Mouse (Mus musculus) forebrain, embryonic 11.5 days (tissue): ENCODE results near the gene Trim54. TPM values are rescaled to one million over a fixed set of nuclear protein-coding genes. Genes with fewer than 3 reads are reported as not detected.

ENCODE experiments used
- ATAC-seq: fragments of 200-750 bp; cut with Nextera tagmentation; replicated peaks from 2 replicates; pipeline ENCODE4 v1.8.0; 2017; ENCODE audit warnings: moderate TSS enrichment; ENCODE audit not compliant: low FRiP score
- DNase-seq: peaks from one replicate; pipeline ENCODE4 v3.0.0-alpha.2; 2017; ENCODE audit warnings: low spot score
- H3K27ac ChIP-seq: fragments of 300-500 bp; sonication (generic); 2 replicates; pipeline ENCODE4 v1.5.1; 2014; ENCODE audit warnings: low read depth, low read length
- H3K27me3 ChIP-seq: fragments of 300-500 bp; sonication (generic); 2 replicates; pipeline ENCODE4 v1.6.1; 2014; ENCODE audit warnings: mild to moderate bottlenecking, low read length, mixed read lengths; ENCODE audit not compliant: control insufficient read depth, insufficient read depth
- H3K36me3 ChIP-seq: fragments of 300-500 bp; sonication (generic); 2 replicates; pipeline ENCODE4 v1.6.1; 2014; ENCODE audit warnings: mild to moderate bottlenecking, low read length, moderate library complexity, mixed read lengths; ENCODE audit not compliant: control insufficient read depth, insufficient read depth
- H3K4me1 ChIP-seq: fragments of 300-500 bp; sonication (generic); replicated peaks from 2 replicates; pipeline ENCODE4 v1.6.1; 2014; ENCODE audit warnings: low read length, mixed read lengths; ENCODE audit not compliant: control insufficient read depth, insufficient read depth
- H3K4me2 ChIP-seq: fragments of 300-500 bp; sonication (generic); 2 replicates; pipeline ENCODE4 v1.6.1; 2014; ENCODE audit warnings: low read depth, mild to moderate bottlenecking, low read length, moderate library complexity, mixed read lengths; ENCODE audit not compliant: severe bottlenecking
- H3K4me3 ChIP-seq: fragments of 300-500 bp; sonication (generic); 2 replicates; pipeline ENCODE4 v1.5.1; 2014; ENCODE audit warnings: low read depth, low read length
- H3K9ac ChIP-seq: fragments of 300-500 bp; sonication (generic); 2 replicates; pipeline ENCODE4 v1.6.1; 2014; ENCODE audit warnings: low read length
- H3K9me3 ChIP-seq: fragments of 300-500 bp; sonication (generic); 2 replicates; pipeline ENCODE4 v1.6.1; 2016; ENCODE audit warnings: low read length, mixed read lengths; ENCODE audit not compliant: control insufficient read depth
- WGBS: fragments of 180-500 bp; shearing (Covaris S2); extraction: QIAGEN DNeasy Blood & Tissue Kit; methylation state at CpG from one replicate; pipeline ENCODE4 v1.1.7; 2014; 5-methylcytosine and 5-hydroxymethylcytosine counted together
- polyA plus RNA-seq: library from polyadenylated mRNA; unstranded; fragments of >200 nt; fragmentation: Nextera tagmentation; extraction: Ambion mirVana; gene quantifications from 2 replicates; pipeline ENCODE4 v1.2.1, GENCODE M21; 2014

Gene Trim54
- polyA plus RNA-seq, 1 experiment from 2014 or later, result not detected

GRCm38 (mm10) chr5:31082355-31082754, 34.2 kb upstream of the Trim54 start:
- Histone ChIP-seq H3K27ac (no peak overlapping the region), H3K36me3 (no peaks in the 10 kb centered on the region), H3K9me3 (no peaks in the 10 kb centered on the region), H3K4me3 (no peak overlapping the region), H3K4me1 (no peaks in the 10 kb centered on the region; the same call in 1 of the 2 replicates), H3K4me2 (no peak overlapping the region), H3K27me3 (0 out of 2 replicates have a peak, but pooled peaks cover 2% of the 10 kb centered on the region), H3K9ac (no peak overlapping the region)
- WGBS, result 17% methylated on average over 5 of the region's 5 CpGs
- ATAC-seq, result 0 out of 2 replicates have a peak, but pooled peaks have one; percentile 44
- DNase-seq, result peak; percentile 77

GRCm38 (mm10) chr5:31082935-31083625, 33.4 kb upstream of the Trim54 start:
- H3K9me3 ChIP-seq, result no peaks in the 10 kb centered on the region
- no peak overlapping the region for H3K4me3 ChIP-seq
- no peak overlapping the region for H3K9ac ChIP-seq
- H3K36me3 ChIP-seq, result no peaks in the 10 kb centered on the region
- 50% methylated on average over 12 of the region's 12 CpGs for WGBS
- H3K27ac ChIP-seq, result no peak overlapping the region
- 0 out of 2 replicates have a peak, but pooled peaks cover 2% of the 10 kb centered on the region for H3K27me3 ChIP-seq
- ATAC-seq, result no peak
- no peaks in the 10 kb centered on the region; the same call in 1 of the 2 replicates for H3K4me1 ChIP-seq
- no peak overlapping the region for H3K4me2 ChIP-seq
- DNase-seq, result no peak

GRCm38 (mm10) chr5:31083949-31084348, 32.6 kb upstream of the Trim54 start:
- no peaks in the 10 kb centered on the region for H3K9me3 ChIP-seq
- no peak for ATAC-seq
- no peak overlapping the region for H3K27ac ChIP-seq
- H3K36me3 ChIP-seq, result no peaks in the 10 kb centered on the region
- H3K27me3 ChIP-seq, result 0 out of 2 replicates have a peak, but pooled peaks cover 2% of the 10 kb centered on the region
- no peak overlapping the region for H3K9ac ChIP-seq
- WGBS, result 7% methylated on average over 6 of the region's 8 CpGs
- no peaks in the 10 kb centered on the region; the same call in 1 of the 2 replicates for H3K4me1 ChIP-seq
- no peak overlapping the region for H3K4me3 ChIP-seq
- H3K4me2 ChIP-seq, result 0 out of 2 replicates have a peak overlapping the region, but pooled peaks have one; percentile 11
- DNase-seq, result no peak

GRCm38 (mm10) chr5:31086606-31087005, 29.9 kb upstream of the Trim54 start:
- no peak overlapping the region for H3K9ac ChIP-seq
- no peak for DNase-seq
- 27% methylated on average over 7 of the region's 7 CpGs for WGBS

GRCm38 (mm10) chr5:31087131-31087530, 29.4 kb upstream of the Trim54 start:
- Histone ChIP-seq H3K4me1 (no peaks in the 10 kb centered on the region; the same call in 1 of the 2 replicates), H3K4me2 (no peak overlapping the region), H3K4me3 (no peak overlapping the region), H3K9ac (no peak overlapping the region), H3K27me3 (peaks cover 25% of the 10 kb centered on the region), H3K27ac (no peak overlapping the region), H3K36me3 (no peaks in the 10 kb centered on the region), H3K9me3 (no peaks in the 10 kb centered on the region)
- WGBS, result 83% methylated on average over 2 of the region's 2 CpGs
- no peak for DNase-seq
- no peak for ATAC-seq

More at GRCm38 (mm10) chr5:31086606-31087005, 29.9 kb upstream of the Trim54 start:
- Histone ChIP-seq H3K27ac (no peak overlapping the region), H3K27me3 (peaks cover 19% of the 10 kb centered on the region), H3K4me3 (no peak overlapping the region), H3K36me3 (no peaks in the 10 kb centered on the region), H3K9me3 (no peaks in the 10 kb centered on the region), H3K4me2 (no peak overlapping the region), H3K4me1 (no peaks in the 10 kb centered on the region; the same call in 1 of the 2 replicates)
- ATAC-seq, result no peak

- WGBS, result 3% methylated on average over 26 of the region's 53 CpGs
- DNase-seq (no peak), ATAC-seq (no peak)
- Histone ChIP-seq H3K4me1 (peaks cover 19% of the 10 kb centered on the region), H3K27ac (no peak overlapping the region), H3K4me2 (peak overlapping the region; percentile 61), H3K36me3 (no peaks in the 10 kb centered on the region), H3K9me3 (no peaks in the 10 kb centered on the region), H3K27me3 (peaks cover 70% of the 10 kb centered on the region), H3K4me3 (peak overlapping the region; percentile 36), H3K9ac (peak overlapping the region; percentile 29; the same call in 1 of the 2 replicates)
These were observed 24.1 kb upstream of the Trim54 start for GRCm38 (mm10) chr5:31092231-31092975.

- DNase-seq (peak; percentile 71), ATAC-seq (peak; percentile 51)
- WGBS, result under 1% methylated on average over 44 of the region's 54 CpGs
- Histone ChIP-seq H3K36me3 (no peaks in the 10 kb centered on the region), H3K4me2 (peak overlapping the region; percentile 61), H3K27me3 (peaks cover 71% of the 10 kb centered on the region), H3K9me3 (no peaks in the 10 kb centered on the region), H3K4me1 (peaks cover 19% of the 10 kb centered on the region), H3K9ac (peak overlapping the region; percentile 32), H3K4me3 (peak overlapping the region; percentile 36), H3K27ac (no peak overlapping the region)
These were observed 23.1 kb upstream of the Trim54 start for GRCm38 (mm10) chr5:31093151-31094041.
